Mouse (Mus musculus): ENCODE measurements around the gene Nmb. TPM values are rescaled to one million over a fixed set of nuclear protein-coding genes. Genes with fewer than 3 reads are reported as not detected.
A peak's percentile ranks its signal among the peaks of the same experiment; 100 is the strongest.

Nmb gene
- polyA plus RNA-seq, 1 experiment from 2014 or later, result 0.78 TPM

DNA sequence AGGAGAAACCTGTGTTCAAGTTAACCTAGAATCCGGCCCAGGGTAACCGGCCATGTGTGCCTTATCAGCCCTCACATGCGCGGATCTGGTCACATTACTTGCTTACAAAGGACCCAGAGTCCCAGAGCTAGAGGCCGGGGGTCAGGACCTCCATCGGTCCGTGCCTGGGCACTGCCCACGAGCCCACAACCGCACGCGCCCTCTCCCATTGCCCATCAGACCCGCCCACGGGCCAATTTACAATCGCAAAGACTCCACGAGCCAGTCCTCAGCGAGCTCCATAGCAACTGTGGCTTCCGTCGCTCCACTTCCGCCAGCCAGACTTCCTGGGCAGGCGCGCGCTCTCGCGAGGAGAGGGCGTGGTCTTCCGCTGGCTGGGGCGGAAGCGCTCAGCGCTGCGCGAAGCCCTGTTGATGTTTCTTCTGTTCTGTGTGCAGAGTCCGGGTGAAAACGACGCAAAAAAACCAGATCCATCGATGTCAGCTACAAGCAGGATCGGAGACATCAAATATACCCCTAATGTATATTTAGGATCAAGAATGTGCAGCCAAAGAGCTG lies 3.9 kb downstream of the Nmb start, which contains the start of gene Wdr73:
Gene Wdr73 (minus strand): TSS at position 326 of the 558 bp plus-strand sequence.
- CTCF ChIA-PET, result interaction anchor here (1.2 to 2.0 kb wide), 5 partner anchors 12 to 44 kb away, joined by 3 to 9 read pairs (median 5); no protein-coding TSS in a partner anchor
- no peak for TF ChIP-seq CTCF (IDR thresholded peaks at IDR 0.05)
- in situ Hi-C loops (cut with MboI; ENCODE audit: low pct_unique_long_range_greater_than_20kb), result no loop called here
- POLR2A ChIA-PET, result interaction anchor here (0.7 to 2.6 kb wide), 4 partner anchors 11 to 391 kb away, joined by 3 to 11 read pairs (median 4); partner anchors contain the start of gene Zscan2
- DNase-seq (ENCODE audit: low read depth, low spot score), result peak; percentile 63
- peak; percentile 89 for ATAC-seq
- no peaks in the 10 kb centered on the region for H3K27me3 ChIP-seq

DNA sequence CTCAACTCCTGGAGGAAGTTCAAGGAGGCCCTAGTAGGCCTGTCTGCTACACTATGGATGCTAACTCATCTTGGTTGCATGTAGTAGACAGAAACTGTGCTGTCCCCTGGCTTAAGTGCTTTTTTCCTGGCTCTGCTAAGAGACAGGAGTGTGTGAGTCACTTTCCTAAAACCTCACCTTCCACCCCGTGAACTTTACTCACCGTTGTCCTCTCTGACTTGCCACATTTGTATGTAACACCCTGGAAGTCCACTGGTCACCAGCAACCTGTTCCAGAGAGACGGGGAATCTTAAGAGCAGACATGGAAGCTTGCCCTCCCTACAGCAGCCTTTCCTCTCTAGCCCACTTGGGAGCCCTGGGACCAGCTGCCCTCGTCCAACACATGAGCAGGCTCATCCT lies 7.2 kb downstream of the Nmb start:
- no peaks in the 10 kb centered on the region for H3K27me3 ChIP-seq
- POLR2A ChIA-PET, result interaction anchor here (0.5 kb wide), 1 partner anchor 43 kb away, joined by 3 read pairs; no protein-coding TSS in a partner anchor
- TF ChIP-seq CTCF (IDR thresholded peaks at IDR 0.05), result no peak
- CTCF ChIA-PET, result no interaction called here
- DNase-seq (ENCODE audit: low read depth, low spot score), result no peak
- ATAC-seq, result no peak
- in situ Hi-C loops (cut with MboI; ENCODE audit: low pct_unique_long_range_greater_than_20kb), result no loop called here

GRCm38 (mm10) chr7:80897134-80897533 lies 7.7 kb downstream of the Nmb start:
- ChIA-PET CTCF (no interaction called here), POLR2A (no interaction called here)
- no peaks in the 10 kb centered on the region for H3K27me3 ChIP-seq
- no peak for ATAC-seq
- DNase-seq (ENCODE audit: low read depth, low spot score), result no peak
- TF ChIP-seq CTCF (IDR thresholded peaks at IDR 0.05), result no peak
- in situ Hi-C loops (cut with MboI; ENCODE audit: low pct_unique_long_range_greater_than_20kb), result no loop called here

GRCm38 (mm10) chr7:80894815-80895519 lies 9.9 kb downstream of the Nmb start:
- ChIA-PET CTCF (no interaction called here), POLR2A (no interaction called here)
- TF ChIP-seq CTCF (IDR thresholded peaks at IDR 0.05), result no peak
- DNase-seq (ENCODE audit: low read depth, low spot score) (no peak), ATAC-seq (no peak)
- in situ Hi-C loops (cut with MboI; ENCODE audit: low pct_unique_long_range_greater_than_20kb), result no loop called here
- H3K27me3 ChIP-seq, result no peaks in the 10 kb centered on the region

- ATAC-seq (no peak), DNase-seq (ENCODE audit: low read depth, low spot score) (no peak)
- no peak for TF ChIP-seq CTCF (IDR thresholded peaks at IDR 0.05)
- CTCF ChIA-PET, result no interaction called here
- in situ Hi-C loops (cut with MboI; ENCODE audit: low pct_unique_long_range_greater_than_20kb), result no loop called here
- no peaks in the 10 kb centered on the region for H3K27me3 ChIP-seq
- POLR2A ChIA-PET, result interaction anchor here (0.6 kb wide), 1 partner anchor 186 kb away, joined by 5 read pairs; no protein-coding TSS in a partner anchor
These were observed 10.7 kb downstream of the Nmb start for GRCm38 (mm10) chr7:80894196-80894595.

DNA sequence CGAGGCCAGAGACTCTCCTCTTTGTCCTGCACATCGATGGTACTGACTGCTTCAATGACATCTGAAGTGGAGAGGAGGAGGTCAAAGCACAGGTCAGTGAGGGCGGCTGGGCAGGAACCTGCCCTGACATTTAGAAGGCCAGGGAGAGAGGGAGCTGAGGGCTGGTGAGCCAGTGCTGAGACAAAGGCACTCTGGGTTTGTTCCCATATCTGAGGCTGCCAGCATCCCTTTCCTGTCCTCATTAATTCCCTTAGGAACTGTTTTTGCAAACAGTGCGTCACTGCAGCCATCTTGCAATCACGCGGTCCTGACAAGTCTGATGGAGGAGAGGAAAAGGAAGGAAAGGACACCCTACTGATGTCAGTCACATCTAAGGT lies 11.1 kb downstream of the Nmb start:
- ChIA-PET CTCF (no interaction called here), POLR2A (interaction anchor here (0.6 kb wide), 1 partner anchor 186 kb away, joined by 5 read pairs; no protein-coding TSS in a partner anchor)
- in situ Hi-C loops (cut with MboI; ENCODE audit: low pct_unique_long_range_greater_than_20kb), result no loop called here
- TF ChIP-seq CTCF (IDR thresholded peaks at IDR 0.05), result no peak
- ATAC-seq (no peak), DNase-seq (ENCODE audit: low read depth, low spot score) (no peak)
- no peaks in the 10 kb centered on the region for H3K27me3 ChIP-seq

DNA sequence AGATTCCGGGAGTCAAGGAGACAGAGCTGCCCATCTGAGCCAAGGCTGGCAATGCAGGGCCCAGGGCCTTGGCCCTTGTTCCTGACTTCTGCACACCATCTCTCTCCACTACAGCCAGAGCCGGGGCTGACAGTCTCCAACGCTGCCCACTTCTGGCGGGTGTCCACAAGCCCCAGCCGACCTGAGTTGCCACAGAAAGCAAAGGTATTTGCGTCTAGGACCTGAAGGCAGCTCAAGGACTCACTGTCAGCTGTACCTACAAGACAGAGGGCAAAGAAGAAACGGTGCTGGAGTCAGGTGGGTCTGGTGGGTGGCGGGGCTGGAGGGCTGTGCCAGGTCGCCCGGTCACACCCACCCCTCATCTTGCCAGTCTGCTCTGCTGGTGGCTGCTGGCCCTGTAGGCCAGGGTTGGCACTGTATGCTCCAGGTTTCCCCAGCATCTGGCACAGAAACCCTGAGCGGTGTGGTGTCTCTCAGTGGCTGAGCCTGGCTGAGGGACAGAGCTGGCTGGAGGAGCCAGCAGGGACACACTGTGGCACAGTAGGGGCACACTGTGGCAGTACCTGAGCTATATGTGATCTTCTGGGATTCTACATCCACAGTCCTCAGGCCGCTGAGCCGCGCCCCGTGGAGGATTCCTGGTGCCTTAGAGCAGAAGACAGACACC lies 11.7 kb downstream of the Nmb start:
- in situ Hi-C loops (cut with MboI; ENCODE audit: low pct_unique_long_range_greater_than_20kb), result no loop called here
- DNase-seq (ENCODE audit: low read depth, low spot score) (no peak), ATAC-seq (no peak)
- no peaks in the 10 kb centered on the region for H3K27me3 ChIP-seq
- ChIA-PET POLR2A (no interaction called here), CTCF (interaction anchor here (0.7 kb wide), 1 partner anchor 156 kb away, joined by 3 read pairs; no protein-coding TSS in a partner anchor)
- TF ChIP-seq CTCF (IDR thresholded peaks at IDR 0.05), result no peak

DNA sequence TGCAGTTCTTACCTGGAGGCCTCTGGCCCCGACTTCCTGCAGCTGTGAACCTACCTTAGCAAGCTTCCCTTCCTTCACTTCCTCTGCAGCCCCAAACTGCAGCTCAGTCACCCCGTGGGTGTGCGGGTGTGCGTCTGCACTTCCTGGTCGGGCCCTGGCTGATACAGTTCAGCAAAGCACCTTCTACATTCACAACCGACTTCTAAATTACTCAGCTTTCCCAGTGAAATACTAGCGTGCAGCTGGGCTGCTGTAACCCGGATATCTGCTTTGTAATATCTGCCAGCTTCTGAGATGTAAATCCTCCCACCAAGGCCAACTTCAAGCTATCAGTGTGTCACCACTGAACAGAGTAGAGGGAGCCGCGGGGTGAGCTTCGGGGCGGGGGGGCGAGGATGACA lies 15.0 kb downstream of the Nmb start:
- TF ChIP-seq CTCF (IDR thresholded peaks at IDR 0.05), result no peak
- DNase-seq (ENCODE audit: low read depth, low spot score) (no peak), ATAC-seq (no peak)
- in situ Hi-C loops (cut with MboI; ENCODE audit: low pct_unique_long_range_greater_than_20kb), result loop anchor here (10.0 kb wide), 1 partner anchor 165 kb away; the partner anchor contains the start of gene Alpk3
- H3K27me3 ChIP-seq, result no peaks in the 10 kb centered on the region
- ChIA-PET POLR2A (interaction anchor here (2.2 kb wide), 1 partner anchor 11 kb away, joined by 11 read pairs; the partner anchor contains the start of gene Wdr73), CTCF (interaction anchor here (1.0 to 2.4 kb wide), 4 partner anchors 10 to 265 kb away, joined by 3 to 9 read pairs (median 3); partner anchors contain the start of gene Wdr73)

DNA sequence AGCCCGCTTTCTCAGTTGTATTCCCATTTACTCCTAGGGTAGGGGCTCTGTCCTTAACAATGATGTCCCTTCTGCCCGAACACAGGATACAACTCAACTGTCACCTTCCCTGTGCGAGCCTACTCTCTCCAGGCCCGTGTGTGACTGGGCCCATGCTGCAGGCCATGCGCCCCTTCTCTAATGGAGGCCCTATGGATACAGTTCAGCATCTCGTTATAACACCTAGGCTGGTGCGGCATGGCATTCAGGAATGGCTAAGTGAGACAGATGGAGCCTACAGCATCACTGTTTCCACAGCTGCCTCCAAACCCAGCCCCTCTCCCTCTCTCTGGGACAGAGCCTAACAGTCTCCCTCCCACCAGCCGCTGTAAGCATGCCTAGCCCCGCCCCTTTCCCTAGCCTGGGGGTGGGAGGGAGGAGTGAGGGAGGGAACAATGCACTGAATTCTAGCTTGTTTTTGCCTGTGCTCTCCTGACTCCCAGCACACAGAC lies 15.8 kb downstream of the Nmb start:
- no peak for TF ChIP-seq CTCF (IDR thresholded peaks at IDR 0.05)
- in situ Hi-C loops (cut with MboI; ENCODE audit: low pct_unique_long_range_greater_than_20kb), result loop anchor here (10.0 kb wide), 1 partner anchor 166 kb away; the partner anchor contains the start of gene Alpk3

DNA sequence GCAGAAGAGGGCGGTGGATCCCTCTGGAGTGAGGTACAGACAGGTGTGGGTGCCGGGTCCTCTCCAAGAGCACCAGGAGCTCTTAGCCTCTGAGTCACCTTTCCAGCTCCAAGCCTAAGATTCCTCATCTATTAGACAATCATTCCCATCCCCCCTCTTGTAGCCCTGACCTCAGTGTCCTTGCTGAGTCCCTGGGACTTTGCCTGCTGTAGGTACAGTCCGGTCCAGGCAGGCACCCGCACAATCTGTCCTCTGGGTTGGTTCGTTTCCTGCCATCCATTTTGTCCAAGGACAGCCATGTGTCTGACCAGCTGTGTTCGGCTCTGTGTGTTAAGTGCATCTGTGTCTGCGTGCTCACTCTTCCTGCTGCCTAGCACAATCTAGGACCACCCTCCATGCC lies 16.3 kb downstream of the Nmb start:
- in situ Hi-C loops (cut with MboI; ENCODE audit: low pct_unique_long_range_greater_than_20kb), result loop anchor here (10.0 kb wide), 1 partner anchor 166 kb away; the partner anchor contains the start of gene Alpk3
- POLR2A ChIA-PET, result interaction anchor here (0.8 to 2.2 kb wide), 3 partner anchors 12 to 148 kb away, joined by 3 to 11 read pairs (median 3); partner anchors contain the start of gene Wdr73
- peak; percentile 40 for ATAC-seq

More for the DNA sequence above, 15.8 kb downstream of the Nmb start:
- ChIA-PET POLR2A (interaction anchor here (1.0 to 2.2 kb wide), 2 partner anchors 12 to 148 kb away, joined by 3 to 11 read pairs; partner anchors contain the start of gene Wdr73), CTCF (interaction anchor here (1.0 to 2.4 kb wide), 5 partner anchors 11 to 266 kb away, joined by 3 to 9 read pairs (median 3); partner anchors contain the start of gene Wdr73)
- H3K27me3 ChIP-seq, result no peaks in the 10 kb centered on the region
- DNase-seq (ENCODE audit: low read depth, low spot score), result no peak
- ATAC-seq, result no peak

More for the DNA sequence above, 16.3 kb downstream of the Nmb start:
- CTCF ChIA-PET, result interaction anchor here (0.8 to 2.4 kb wide), 6 partner anchors 10 to 266 kb away, joined by 3 to 9 read pairs (median 3); partner anchors contain the start of gene Wdr73
- no peaks in the 10 kb centered on the region for H3K27me3 ChIP-seq
- no peak for TF ChIP-seq CTCF (IDR thresholded peaks at IDR 0.05)
- no peak for DNase-seq (ENCODE audit: low read depth, low spot score)

Measured in Patski (cell line).